Mouse (Mus musculus): ENCODE results near the gene Nim1k.
"Not testable (repeated sequence)": the region's sequence is repeated elsewhere in the genome, so short reads cannot be mapped to it uniquely, and the experiment has no call there.

The Nim1k gene

DNA sequence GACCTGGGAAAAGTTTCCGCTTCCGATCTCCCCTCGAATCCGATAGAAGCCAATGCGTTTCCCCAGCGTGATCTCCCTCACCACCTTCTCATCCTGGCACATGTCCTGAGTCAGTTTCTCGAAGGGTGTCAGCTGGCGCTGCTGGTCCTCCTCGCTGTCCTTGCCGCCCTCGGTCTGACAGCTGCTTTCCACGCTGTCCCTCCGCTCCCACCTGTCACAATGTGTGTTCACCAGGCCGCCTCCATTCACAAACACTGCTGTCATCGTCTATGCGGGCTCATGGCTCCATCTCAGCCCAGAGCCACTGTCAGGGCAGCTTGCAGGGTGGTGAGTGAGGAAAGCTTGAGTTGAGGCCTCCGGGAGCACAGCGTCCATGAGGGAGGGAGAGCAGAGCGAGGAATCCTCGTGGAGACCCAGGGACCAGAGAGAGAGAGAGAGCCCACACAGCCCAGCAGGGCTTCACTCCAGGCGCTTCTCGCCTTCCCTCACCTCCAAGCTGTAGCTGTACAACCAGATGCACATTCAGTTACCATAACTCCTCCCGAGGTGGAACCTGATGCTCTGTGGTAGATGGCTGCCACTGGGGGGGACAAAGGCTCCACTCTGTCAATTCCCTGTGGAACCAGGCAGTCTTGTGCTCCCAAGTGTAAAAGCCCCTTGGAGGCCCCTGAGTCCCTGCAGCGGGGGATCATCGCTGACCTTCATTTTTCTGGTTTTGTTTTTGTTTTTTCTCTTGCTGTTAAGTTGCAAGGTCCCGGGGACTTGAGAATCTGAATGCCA is 27.9 kb downstream of the Nim1k start:
- no peak for DNase-seq (ENCODE audit: low spot score)

DNA sequence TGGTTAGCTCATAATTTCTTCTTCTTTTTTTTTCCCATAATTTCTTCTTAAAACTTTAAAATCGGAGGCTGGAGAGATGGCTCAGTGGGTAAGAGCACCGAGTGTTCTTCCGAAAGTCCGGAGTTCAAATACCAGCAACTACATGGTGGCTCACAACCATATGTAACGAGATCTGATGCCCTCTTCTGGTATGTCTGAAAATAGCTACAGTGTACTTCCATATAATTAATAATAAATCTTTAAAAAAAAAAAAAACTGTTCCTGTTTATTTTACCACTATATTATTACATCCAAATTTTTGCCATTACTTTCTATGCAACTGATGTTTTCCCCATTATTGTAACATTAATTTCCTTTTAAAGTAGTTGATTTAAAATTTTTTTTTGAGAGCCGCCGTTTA is 31.1 kb downstream of the Nim1k start:
- no peak for DNase-seq (ENCODE audit: low spot score)

DNA sequence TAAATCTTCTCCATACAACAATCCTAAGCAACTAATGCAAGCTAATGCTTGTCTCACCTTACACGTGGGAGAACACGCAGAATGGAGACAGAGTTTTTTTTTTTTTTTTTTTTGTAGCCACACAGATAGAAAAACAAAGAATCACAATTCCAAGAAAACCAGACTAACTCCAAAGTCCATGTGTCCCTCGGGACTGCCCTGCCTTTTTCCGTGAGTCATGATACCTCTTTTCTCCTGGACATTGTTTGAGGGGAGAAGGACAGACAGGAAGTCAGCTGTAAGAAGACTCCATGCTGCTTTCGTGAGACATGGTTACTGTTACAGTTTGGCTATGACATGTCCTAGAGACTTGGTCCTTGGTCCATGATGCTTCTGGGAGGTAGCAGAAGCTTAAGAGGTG is 32.3 kb downstream of the Nim1k start:
- no peak for DNase-seq (ENCODE audit: low spot score)

DNA sequence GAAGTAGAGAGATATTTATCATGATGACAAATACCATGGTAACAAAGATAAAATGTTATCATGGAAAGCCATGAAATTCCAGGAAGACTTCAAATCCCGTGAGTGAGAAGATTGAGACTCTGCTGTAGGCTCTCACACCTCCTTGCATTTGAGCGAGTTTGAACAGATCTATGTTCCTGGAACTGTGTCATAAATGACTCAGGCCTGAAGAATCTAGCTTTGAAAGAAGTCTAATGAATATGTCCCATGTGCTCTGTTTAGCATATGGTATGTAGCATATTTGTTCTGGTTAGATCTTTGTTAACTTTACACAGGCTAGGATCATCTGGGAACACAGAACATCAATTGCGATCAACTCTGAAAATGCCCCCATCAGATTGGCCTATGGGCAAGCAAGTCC is 33.2 kb downstream of the Nim1k start:
- DNase-seq (ENCODE audit: low spot score) = no peak

DNA sequence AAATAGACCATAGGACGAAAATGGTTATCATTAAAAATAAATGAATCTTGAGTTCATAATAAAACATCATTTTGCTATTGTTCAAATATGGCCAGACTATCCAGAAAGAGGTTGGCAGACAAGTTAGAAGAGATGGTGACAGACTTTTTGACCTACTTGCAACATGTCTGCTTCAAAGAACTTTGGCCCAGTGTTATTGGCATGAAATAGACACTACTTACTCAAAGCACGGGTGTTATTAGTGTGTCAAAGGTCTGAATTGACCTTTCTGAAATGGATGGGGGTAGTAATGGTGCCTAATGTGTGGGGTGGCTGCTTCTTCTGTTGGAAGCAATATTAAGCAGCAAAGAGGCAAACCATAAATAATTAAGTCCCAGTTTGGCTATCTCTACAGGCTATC is 39.6 kb downstream of the Nim1k start:
- DNase-seq (ENCODE audit: low spot score) = no peak

DNA sequence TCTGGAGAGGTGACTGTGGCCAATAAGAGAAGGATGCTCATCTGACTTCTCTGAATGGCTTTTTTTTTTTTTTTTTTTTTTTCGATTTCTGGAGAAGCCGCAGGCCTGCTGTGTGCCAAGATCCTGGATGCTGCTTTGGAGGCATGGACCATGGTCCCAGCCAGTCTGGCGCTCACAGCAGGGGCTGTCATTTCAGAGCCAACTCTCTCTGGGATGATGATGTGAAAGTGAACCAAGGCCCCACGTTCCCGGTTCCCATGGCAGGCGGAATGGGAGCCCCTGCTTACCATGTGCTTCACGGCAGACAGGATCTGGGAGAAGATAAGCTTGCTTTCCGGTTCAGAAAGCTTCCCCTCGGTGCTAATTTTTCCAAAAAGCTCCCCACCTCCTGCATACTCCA is 41.9 kb downstream of the Nim1k start:
- DNase-seq (ENCODE audit: low spot score) = no peak

DNA sequence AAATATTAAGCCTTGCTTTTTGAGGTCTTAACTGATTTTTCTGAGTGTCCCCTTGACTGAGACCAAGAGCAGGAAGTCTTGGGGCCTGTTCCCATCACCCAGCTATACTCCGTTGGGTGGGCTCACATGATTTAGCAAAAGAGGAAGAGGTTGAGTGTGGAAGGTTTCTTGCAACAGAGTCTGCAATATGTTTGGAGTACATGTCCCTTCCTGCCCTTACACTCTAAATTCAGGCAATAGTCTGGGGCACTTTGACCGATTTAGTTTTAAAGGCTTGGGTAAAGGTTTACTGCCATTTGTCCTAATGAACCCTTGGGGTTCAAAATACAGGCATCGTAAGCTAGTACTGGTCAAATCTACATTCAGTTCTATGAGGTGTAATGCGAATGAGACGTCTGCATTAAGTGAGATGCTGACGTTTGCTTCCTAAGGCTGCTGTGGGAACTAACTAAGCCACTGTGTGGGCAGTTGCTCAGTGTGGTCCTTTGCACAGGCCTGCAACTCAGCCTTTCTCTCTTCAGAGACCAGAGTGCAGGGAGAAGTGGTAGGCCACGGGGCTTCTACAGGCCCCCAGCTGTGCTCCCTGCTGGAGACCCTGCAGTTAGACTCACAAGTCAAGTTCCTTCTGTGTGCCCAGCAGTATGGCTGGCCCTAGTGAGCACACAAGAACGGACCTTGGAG is 42.4 kb downstream of the Nim1k start:
- DNase-seq (ENCODE audit: low spot score) = no peak

DNA sequence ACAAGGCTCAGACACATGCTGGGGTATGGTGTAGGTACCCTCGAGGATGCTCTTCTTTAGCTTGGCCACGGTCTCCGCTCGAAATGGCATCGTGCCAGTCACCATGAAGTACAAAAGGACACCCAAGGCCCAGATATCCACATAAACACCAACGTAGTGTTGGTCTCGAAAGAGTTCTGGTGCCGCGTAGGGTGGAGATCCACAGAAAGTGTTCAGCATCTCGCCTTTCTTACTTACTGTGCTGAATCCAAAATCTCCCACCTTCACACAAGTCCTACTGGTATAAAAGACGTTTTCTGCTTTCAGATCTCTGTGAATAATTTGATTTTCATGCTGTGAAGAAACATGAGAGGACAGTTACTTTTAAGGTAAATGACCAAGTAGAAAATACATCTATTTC is 43.2 kb downstream of the Nim1k start:
- DNase-seq (ENCODE audit: low spot score) = no peak

DNA sequence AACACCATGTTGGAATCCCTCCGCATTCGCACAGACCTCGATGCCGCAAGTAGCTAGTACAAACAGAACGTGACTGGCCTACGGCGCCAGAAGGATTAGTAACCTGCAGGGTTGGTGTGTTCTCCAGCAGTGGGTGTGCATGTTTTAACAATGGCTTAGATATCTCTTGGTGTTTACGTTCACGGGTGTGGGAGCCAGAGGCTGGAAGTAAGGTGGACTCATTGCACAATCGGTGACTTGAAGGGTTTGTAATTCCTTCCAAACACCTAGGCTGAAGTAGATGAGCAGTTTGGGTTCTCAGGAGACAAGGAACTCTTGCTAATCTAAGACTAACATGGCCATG is 45.4 kb downstream of the Nim1k start:
- no peak for DNase-seq (ENCODE audit: low spot score)

DNA sequence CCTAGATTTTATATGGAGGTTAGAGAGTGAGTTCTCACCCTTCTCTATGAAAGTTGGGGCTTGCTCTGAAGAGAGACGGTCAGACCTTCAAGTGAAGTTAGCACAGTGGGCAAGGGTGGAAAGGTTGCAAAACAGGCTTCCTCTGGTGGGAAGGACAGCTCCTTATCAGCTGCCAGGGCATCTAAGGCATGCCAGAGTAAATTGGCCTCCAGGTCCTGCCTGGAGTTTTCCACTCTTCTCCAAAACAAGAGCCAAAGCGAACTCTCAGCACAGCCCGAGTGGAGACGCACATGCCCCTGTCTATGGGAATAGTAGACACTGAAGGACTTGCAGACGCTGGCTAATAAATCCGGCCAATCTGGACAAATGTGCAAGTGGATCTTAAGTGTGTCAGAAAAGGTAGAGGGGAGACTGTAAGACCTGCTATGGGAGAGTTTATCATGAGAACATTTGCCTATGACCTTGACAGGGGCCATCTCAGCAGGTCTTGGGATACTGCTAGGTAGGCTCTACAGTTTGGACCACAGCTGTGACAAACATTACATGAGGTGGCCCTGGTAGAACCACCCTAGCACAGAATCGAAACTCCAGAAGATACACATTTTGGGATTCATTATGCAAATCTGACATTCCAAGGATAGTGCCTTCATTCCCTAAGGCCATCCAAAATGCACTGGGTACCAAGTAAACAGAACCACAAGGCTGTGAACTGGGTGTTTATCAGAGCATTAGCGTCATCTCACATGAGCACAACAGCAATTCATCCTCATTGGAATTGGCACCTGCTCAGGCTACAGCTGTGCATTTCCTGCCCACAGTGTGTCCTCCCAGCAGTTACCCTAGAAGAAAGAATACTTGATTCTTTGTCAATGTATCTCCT is 46.1 kb downstream of the Nim1k start:
- no peak for DNase-seq (ENCODE audit: low spot score)

DNA sequence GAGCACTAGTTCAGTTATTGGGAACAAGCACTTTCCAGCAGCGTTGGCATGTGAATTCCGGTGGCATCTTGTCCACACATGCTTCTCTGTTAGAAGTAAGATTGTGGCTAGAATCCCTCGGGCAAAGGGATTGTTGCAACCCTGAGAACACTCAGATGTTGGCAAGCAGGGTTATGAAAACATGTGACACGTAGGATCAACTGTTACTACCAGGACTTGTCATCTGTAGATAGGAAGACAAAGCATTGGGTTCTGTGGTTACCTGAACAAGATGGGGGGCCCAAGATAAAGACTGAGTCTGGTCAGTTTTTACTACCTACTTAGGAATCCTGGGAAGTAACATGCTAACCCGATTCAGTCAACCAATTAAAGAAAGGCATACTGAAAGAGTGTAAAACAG is 46.7 kb downstream of the Nim1k start:
- no peak for DNase-seq (ENCODE audit: low spot score)

DNA sequence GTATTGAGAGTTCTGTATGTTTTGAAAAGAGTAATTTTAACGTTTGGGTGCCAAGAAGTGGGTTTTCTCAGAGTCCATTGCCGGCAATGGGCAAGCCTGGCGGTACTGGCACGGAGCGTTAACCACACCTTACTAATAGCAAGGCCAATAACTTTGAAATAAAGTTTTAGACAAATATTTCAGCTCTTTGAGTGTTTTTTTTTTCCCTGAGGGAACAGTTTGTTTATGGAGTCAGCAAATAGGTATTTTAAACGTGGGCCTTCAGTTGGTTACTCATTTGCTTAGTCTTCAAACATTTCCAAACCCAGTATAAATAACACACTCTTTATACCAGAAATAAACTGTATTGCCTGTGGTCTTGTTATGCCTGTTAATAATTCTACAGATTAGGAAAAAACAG is 47.8 kb downstream of the Nim1k start:
- no peak for DNase-seq (ENCODE audit: low spot score)

DNA sequence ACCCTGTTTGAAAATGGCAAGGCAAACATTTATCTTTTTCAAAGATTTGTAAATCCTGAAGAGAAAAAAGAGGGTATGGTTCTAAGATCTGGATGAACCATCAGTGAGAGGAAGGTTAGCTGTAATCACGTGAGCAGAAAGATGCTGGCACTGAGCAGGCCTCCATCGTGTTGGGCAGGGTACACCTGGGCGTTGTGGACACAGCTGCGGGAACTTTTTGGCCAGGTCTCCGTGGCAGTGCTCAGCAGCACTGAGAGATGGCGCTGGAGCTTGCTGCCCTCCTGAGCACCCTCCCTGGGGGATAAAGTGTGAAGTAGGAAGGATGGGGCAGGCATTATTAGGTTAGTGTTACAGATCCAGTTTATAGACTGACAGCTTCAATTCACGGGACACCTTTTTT is 48.7 kb downstream of the Nim1k start:
- DNase-seq (ENCODE audit: low spot score) = no peak

DNA sequence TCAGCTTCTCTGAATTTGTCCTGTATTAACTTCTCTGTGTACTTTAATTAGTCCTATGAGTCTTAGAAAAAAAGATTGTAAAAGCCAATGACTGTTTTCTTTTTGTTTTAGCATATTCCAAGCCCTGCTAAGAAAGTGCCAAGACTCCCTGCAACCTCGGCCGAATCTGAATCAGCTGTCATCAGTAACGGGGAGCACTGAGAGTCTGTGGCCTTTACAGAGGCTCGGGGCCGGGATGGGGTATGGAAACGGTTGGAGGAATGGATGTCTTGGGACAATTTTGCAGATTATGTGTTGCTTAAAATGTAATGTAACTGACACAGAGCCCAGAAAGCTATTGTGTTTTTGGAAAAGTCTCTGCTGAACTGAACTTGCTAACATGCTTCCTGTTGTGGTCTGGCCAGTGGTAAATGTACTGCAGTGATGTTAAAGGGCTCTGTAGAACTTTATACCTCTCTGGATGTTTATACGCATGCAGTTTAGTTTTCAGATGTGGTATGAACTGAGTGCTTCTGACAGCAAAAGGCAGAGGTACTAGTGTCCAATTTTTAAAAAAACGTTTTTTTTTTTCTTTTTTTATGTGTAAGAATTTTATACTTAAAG is 49.3 kb downstream of the Nim1k start:
- DNase-seq (ENCODE audit: low spot score) = not testable (repeated sequence)

DNA sequence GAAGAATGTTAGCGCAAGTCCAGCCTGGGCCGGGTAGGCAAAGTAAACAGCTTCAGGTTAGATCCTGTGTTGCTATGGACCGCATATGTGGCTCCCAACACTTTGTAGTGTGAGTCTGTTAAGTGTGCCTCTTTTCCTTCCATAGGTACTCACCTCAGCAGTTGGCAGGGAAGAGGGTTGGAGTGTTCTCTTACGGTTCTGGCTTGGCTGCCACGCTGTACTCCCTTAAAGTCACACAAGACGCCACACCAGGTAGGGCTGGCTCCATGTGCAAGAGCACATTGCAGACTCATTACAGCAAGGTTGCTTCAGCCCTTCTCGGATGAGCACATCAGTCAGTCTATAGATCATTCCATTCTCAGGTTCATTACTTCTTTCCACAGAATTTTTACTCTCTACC is 51.4 kb downstream of the Nim1k start:
- DNase-seq (ENCODE audit: low spot score) = no peak

DNA sequence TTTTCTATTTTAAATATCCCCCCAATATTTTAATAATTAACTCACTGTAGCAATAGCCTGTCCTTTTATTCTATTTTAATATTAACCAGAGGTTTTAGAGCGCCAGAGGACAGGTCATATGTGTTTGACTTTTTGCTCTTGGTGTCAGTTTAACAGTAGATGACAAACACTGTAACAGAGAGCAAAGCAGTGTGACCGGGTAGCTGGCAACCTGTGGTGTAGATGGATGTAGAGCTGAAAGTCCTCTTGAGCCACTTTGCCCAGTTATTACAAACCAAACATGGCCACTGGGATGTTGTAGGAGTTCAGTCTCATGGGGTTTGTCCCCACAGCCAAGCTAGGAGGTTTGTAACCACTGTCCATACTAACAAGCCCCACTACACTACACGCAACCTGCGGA is 57.2 kb downstream of the Nim1k start:
- no peak for DNase-seq (ENCODE audit: low spot score)

DNA sequence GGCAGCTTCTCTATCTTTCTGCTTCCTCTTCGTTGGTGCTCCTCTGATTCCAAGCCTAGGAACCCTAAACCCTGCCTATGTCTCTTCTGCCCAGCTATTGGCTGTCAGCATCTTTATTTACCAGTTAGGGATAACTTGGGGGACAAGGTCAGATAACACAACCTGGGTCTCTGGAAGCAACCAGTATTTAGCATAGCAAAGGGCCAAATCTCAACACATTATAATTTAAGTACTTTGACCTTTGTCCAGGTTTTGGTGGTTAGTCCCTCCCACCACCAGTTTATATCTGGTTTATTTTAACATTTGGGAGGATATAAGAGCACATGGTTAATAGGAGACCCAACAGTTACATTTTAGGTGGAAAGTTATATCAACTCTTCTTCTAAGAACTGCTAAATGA is 59.2 kb downstream of the Nim1k start:
- DNase-seq (ENCODE audit: low spot score) = no peak

DNA sequence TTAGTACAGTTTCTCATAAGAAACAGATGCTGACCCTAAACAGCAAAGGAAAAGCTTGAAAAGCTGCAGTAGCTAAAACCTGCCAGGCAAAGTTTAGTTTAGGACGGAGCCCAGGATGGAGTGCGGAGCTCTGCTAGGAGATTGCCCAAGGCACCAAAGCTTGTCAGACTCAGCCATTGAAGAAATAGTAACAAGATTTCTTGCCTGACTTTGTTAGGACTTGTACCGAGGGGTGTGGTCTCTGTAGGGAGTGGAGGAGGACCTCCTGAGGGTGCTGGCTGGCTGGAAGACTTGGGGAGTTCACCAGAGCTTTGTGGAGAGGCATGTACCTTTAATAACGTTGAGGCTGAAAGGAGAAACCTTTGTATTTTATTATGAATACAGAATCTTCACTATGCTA is 60.0 kb downstream of the Nim1k start:
- DNase-seq (ENCODE audit: low spot score) = no peak

DNA sequence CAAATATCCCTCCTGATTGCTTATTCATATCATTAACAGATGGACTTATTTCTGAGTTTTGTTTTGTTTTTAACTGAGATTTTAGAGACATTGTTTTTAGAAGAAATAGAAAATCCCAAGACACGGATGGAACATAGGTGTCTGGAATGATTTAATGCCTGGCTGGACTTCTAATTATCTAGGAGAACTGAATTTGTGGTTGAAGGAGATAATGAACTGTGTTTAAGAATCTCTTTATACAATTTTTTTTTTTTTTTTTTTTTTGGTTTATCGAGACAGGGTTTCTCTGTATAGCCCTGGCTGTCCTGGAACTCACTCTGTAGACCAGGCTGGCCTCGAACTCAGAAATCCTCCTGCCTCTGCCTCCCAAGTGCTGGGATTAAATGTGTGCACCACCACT is 63.7 kb downstream of the Nim1k start:
- not testable (repeated sequence) for DNase-seq (ENCODE audit: low spot score)

DNA sequence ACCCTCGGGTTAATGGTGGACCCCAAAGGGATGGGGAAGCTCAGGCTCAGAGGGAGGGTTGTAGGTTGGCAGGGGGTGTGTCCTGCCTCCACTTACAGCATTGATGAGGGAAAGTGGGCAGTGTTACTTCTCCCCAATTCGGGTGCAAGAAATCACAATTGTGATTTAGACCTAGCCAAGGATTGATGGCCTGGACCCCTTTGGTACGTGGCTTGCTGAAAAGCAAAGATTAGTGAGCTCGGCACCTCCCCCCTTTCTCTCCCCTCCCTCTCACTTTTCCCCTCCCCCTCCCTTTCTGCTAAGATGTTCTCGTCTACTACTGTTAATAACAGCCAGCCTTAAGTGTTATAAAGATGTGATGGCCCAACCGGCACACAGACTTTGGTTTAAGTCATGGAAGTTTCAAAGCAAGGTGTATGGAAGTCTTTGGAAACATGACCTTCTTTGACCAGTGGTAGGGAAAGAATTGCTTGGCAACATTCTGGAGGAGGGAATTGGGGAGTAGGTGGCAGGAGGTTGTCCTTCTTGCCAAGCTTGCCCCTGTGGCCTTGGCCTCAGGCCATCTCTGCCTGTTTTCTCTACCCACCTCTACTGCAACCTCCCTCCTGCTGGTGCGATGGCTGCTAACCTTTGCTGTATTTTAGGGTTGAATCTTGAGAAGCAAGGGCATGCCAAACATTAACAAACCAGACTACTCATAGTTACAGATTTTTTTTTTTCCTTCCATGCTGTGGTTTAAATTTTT is 64.6 kb downstream of the Nim1k start:
- DNase-seq (ENCODE audit: low spot score) = no peak

DNA sequence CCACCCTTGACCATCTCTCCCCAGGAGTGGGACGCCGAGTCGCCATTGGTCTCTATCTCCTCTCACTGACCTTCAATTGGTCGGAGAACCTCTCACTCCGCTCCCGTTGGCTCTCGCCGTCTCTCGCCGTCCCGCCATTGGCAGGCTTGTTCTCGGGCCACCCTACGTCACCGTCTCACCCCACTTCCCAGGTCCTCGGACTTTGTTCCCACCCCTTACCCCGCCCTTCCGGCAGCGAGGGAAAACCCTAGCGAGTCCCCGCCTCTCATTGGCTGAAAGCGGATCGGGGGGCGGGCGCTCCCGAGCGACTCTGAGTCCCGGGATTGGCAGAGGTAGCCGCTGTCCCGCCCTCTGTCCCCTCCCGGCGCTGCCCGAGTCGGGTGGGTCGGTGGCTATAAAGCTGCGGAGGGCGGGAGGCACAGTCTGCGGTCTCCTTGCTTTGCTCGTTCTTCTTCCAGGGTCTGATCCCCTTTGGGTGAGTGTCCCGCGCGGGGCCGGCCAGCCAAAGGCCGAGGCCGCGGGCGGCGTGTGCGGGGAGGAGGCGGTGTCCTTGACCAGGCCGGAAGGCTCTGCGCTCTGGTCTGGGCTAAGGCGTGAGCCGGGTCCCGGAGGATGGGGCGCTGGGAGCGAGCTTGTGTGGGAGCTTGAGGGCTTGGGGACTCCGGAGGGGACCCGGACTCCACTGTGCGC is 65.5 kb downstream of the Nim1k start, which contains the start of gene Hmgcs1:
Gene Hmgcs1, plus strand, starts transcription at position 341 of the 690 bp plus-strand sequence.
- DNase-seq (ENCODE audit: low spot score) = peak; percentile 100

Data from ovary, adult 18-20 months (tissue).